Mouse (Mus musculus): ENCODE data around the gene Sppl2b. TPM values are rescaled to one million over a fixed set of nuclear protein-coding genes. Genes with fewer than 3 reads are reported as not detected.

Gene Sppl2b
- polyA plus RNA-seq, 2 experiments = 40.8 to 86.8 TPM

GRCm38 (mm10) chr10:80887181-80887580, 32.1 kb downstream of the Sppl2b start:
- no peak overlapping the region for H3K4me2 ChIP-seq (replicated peaks; ENCODE audit: low read depth, low read length, severe bottlenecking)
- H3K9me3 ChIP-seq (ENCODE audit: control insufficient read depth, low read length) = no peaks in the 10 kb centered on the region
- no peak overlapping the region for H3K4me3 ChIP-seq (replicated peaks; ENCODE audit: low read length)
- peaks cover 4% of the 10 kb centered on the region; the same call in 1 of the 2 replicates for H3K27me3 ChIP-seq (ENCODE audit: control insufficient read depth, insufficient read depth, low read length)
- no peak overlapping the region for H3K27ac ChIP-seq (replicated peaks; ENCODE audit: low read depth, low read length)
- H3K36me3 ChIP-seq (ENCODE audit: control insufficient read depth, insufficient read depth, low read length) = no peaks in the 10 kb centered on the region
- no peak overlapping the region for H3K9ac ChIP-seq (ENCODE audit: low read depth, low read length, severe bottlenecking)
- DNase-seq (ENCODE audit: low spot score) (no peak), ATAC-seq (ENCODE audit: low FRiP score, low read depth) (no peak)
- no peaks in the 10 kb centered on the region for H3K4me1 ChIP-seq (ENCODE audit: control insufficient read depth, insufficient read depth, low read length)
- TF ChIP-seq POLR2A (IDR thresholded peaks at IDR 0.05; ENCODE audit: borderline replicate concordance, extremely low read depth, insufficient read depth, insufficient read length) = no peak
- 73% methylated on average over 11 of the region's 11 CpGs for WGBS

GRCm38 (mm10) chr10:80895100-80895499, 40.0 kb downstream of the Sppl2b start:
- no peak overlapping the region for H3K9ac ChIP-seq (ENCODE audit: low read depth, low read length, severe bottlenecking)
- ATAC-seq (ENCODE audit: low FRiP score, low read depth) (no peak), DNase-seq (ENCODE audit: low spot score) (no peak)
- no peak overlapping the region for H3K27ac ChIP-seq (replicated peaks; ENCODE audit: low read depth, low read length)
- H3K4me2 ChIP-seq (replicated peaks; ENCODE audit: low read depth, low read length, severe bottlenecking) = no peak overlapping the region
- H3K9me3 ChIP-seq (ENCODE audit: control insufficient read depth, low read length) = no peaks in the 10 kb centered on the region
- TF ChIP-seq POLR2A (IDR thresholded peaks at IDR 0.05; ENCODE audit: borderline replicate concordance, extremely low read depth, insufficient read depth, insufficient read length) = no peak
- peaks cover 9% of the 10 kb centered on the region for H3K36me3 ChIP-seq (ENCODE audit: control insufficient read depth, insufficient read depth, low read length)
- WGBS = 86% methylated on average over 7 of the region's 7 CpGs
- no peak overlapping the region for H3K4me3 ChIP-seq (replicated peaks; ENCODE audit: low read length)
- no peaks in the 10 kb centered on the region; the same call in 1 of the 2 replicates for H3K27me3 ChIP-seq (ENCODE audit: control insufficient read depth, insufficient read depth, low read length)
- H3K4me1 ChIP-seq (ENCODE audit: control insufficient read depth, insufficient read depth, low read length) = peaks cover 10% of the 10 kb centered on the region

DNA sequence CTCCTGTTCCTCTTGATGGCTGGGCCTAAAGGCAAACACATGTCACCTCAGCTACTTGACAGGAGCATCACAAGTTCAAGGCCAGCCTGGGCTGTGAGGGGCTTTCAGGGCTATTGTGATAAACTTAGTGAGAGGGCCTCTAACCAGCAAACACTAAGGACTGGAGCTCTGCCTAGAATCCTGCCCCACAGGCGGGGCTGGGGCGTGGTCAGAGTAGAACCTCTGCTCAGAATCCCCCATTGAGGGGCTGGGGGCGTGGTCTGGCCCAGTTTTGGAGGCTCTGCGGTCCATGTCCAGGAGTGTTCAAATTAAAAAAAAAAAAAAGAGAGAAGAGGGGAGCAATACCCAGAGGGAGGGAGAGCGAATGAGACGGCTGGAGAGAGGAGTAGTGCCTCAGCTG, 40.6 kb downstream of the Sppl2b start:
- Histone ChIP-seq H3K4me2 (replicated peaks; ENCODE audit: low read depth, low read length, severe bottlenecking) (no peak overlapping the region), H3K4me3 (replicated peaks; ENCODE audit: low read length) (no peak overlapping the region), H3K4me1 (ENCODE audit: control insufficient read depth, insufficient read depth, low read length) (peaks cover 10% of the 10 kb centered on the region), H3K27me3 (ENCODE audit: control insufficient read depth, insufficient read depth, low read length) (no peaks in the 10 kb centered on the region), H3K36me3 (ENCODE audit: control insufficient read depth, insufficient read depth, low read length) (peaks cover 9% of the 10 kb centered on the region), H3K27ac (replicated peaks; ENCODE audit: low read depth, low read length) (no peak overlapping the region), H3K9me3 (ENCODE audit: control insufficient read depth, low read length) (no peaks in the 10 kb centered on the region), H3K9ac (ENCODE audit: low read depth, low read length, severe bottlenecking) (no peak overlapping the region)
- no peak for DNase-seq (ENCODE audit: low spot score)
- 83% methylated on average over 6 of the region's 6 CpGs for WGBS
- TF ChIP-seq POLR2A (IDR thresholded peaks at IDR 0.05; ENCODE audit: borderline replicate concordance, extremely low read depth, insufficient read depth, insufficient read length) = no peak
- no peak for ATAC-seq (ENCODE audit: low FRiP score, low read depth)

GRCm38 (mm10) chr10:80896581-80897485, 41.8 kb downstream of the Sppl2b start:
- Histone ChIP-seq H3K4me2 (replicated peaks; ENCODE audit: low read depth, low read length, severe bottlenecking) (no peak overlapping the region), H3K36me3 (ENCODE audit: control insufficient read depth, insufficient read depth, low read length) (peaks cover 9% of the 10 kb centered on the region), H3K27me3 (ENCODE audit: control insufficient read depth, insufficient read depth, low read length) (no peaks in the 10 kb centered on the region), H3K9ac (ENCODE audit: low read depth, low read length, severe bottlenecking) (no peak overlapping the region), H3K4me3 (replicated peaks; ENCODE audit: low read length) (no peak overlapping the region), H3K27ac (replicated peaks; ENCODE audit: low read depth, low read length) (no peak overlapping the region), H3K4me1 (ENCODE audit: control insufficient read depth, insufficient read depth, low read length) (peaks cover 10% of the 10 kb centered on the region), H3K9me3 (ENCODE audit: control insufficient read depth, low read length) (no peaks in the 10 kb centered on the region)
- WGBS = 71% methylated on average over 24 of the region's 24 CpGs
- no peak for ATAC-seq (ENCODE audit: low FRiP score, low read depth)
- no peak for TF ChIP-seq POLR2A (IDR thresholded peaks at IDR 0.05; ENCODE audit: borderline replicate concordance, extremely low read depth, insufficient read depth, insufficient read length)
- no peak for DNase-seq (ENCODE audit: low spot score)

DNA sequence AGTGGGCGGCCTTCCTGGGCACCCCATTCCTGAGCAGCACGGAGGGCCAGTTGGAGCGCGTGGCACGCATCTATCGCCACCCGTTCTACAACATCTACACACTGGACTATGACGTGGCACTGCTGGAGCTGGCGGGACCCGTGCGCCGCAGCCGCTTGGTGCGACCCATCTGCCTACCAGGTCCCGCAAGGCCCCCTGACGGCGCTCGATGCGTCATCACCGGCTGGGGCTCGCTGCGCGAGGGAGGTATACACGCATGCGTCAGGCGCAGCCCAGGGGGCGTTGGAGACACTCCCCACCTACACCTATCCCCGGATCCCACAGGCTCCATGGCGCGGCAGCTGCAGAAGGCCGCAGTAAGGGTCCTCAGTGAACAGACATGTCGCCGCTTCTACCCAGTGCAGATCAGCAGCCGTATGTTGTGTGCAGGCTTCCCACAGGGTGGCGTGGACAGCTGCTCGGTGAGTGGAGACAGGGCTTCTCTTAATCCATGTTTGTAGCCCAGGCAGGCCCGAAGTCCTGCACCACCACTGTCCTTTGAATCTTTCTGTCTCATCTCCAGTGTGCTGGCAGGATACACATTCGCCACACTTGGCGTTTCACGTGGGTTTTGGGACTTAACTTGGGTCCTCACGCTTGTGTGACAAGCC, 42.9 kb downstream of the Sppl2b start:
- ATAC-seq (ENCODE audit: low FRiP score, low read depth) = no peak
- Histone ChIP-seq H3K27ac (replicated peaks; ENCODE audit: low read depth, low read length) (no peak overlapping the region), H3K27me3 (ENCODE audit: control insufficient read depth, insufficient read depth, low read length) (no peaks in the 10 kb centered on the region), H3K4me3 (replicated peaks; ENCODE audit: low read length) (no peak overlapping the region), H3K4me1 (ENCODE audit: control insufficient read depth, insufficient read depth, low read length) (peaks cover 10% of the 10 kb centered on the region), H3K9me3 (ENCODE audit: control insufficient read depth, low read length) (no peaks in the 10 kb centered on the region), H3K36me3 (ENCODE audit: control insufficient read depth, insufficient read depth, low read length) (peaks cover 15% of the 10 kb centered on the region), H3K4me2 (replicated peaks; ENCODE audit: low read depth, low read length, severe bottlenecking) (0 out of 2 replicates have a peak overlapping the region, but pooled peaks have one; percentile 14), H3K9ac (ENCODE audit: low read depth, low read length, severe bottlenecking) (no peak overlapping the region)
- no peak for DNase-seq (ENCODE audit: low spot score)
- 39% methylated on average over 32 of the region's 41 CpGs for WGBS
- TF ChIP-seq POLR2A (IDR thresholded peaks at IDR 0.05; ENCODE audit: borderline replicate concordance, extremely low read depth, insufficient read depth, insufficient read length) = no peak

All from limb, embryonic 14.5 days (tissue).